In genomic region chr4:86574939-86575282, GRCm38 (mm10) we compare ENCODE assay signal across 8 mouse cellular contexts. TPM values are rescaled to one million over a fixed set of nuclear protein-coding genes. Genes with fewer than 3 reads are reported as not detected.
DNase-seq lines count a peak whose midpoint lies in the region; ATAC-seq and TF ChIP-seq lines count a peak whose summit lies in the region.

No protein-coding gene starts in this region.

- peaks cover 15% of the 10 kb centered on the region for H3K4me1 ChIP-seq in kidney, adult 2 months (ENCODE audit: control insufficient read depth, insufficient read depth, low read length)

- H3K27me3 ChIP-seq in kidney, adult 2 months (replicated peaks; ENCODE audit: control insufficient read depth, insufficient read depth, low read length), result no peaks in the 10 kb centered on the region

- peak overlapping the region; percentile 68 for H3K27ac ChIP-seq in kidney, adult 2 months (ENCODE audit: insufficient read depth, low read depth, low read length)
- H3K27ac ChIP-seq in macrophage, result peak overlapping the region; percentile 87

- no peak for TF ChIP-seq CTCF in kidney, adult 2 months (conservative IDR thresholded peaks at IDR 0.05; ENCODE audit: insufficient read depth, insufficient read length, low read depth, low read length)

- H3K36me3 ChIP-seq in kidney, adult 2 months (ENCODE audit: control insufficient read depth, insufficient read depth, low read length), result no peaks in the 10 kb centered on the region
- no peaks in the 10 kb centered on the region for H3K36me3 ChIP-seq in macrophage (ENCODE audit: inconsistent target)

- H3K79me2 ChIP-seq in macrophage (ENCODE audit: inconsistent target), result peaks cover 34% of the 10 kb centered on the region

- ATAC-seq in granulocyte monocyte progenitor cell, adult 5-6 weeks (replicated peaks; ENCODE audit: poor library complexity, severe bottlenecking), result 0 out of 2 replicates have a peak, but pooled peaks have one; percentile 4

- WGBS in kidney, adult 2 months, result 11% methylated on average over 6 of the region's 6 CpGs
- WGBS in macrophage (ENCODE audit: missing documents), result 24% methylated on average over 6 of the region's 6 CpGs

- DNase-seq in kidney, adult 2 months, result no peak
- no peak for DNase-seq in kidney, postnatal 4 days
- DNase-seq in MN1 (ENCODE audit: low spot score), result peak; percentile 49
- DNase-seq in adrenal gland, postnatal 10 days, result no peak
- DNase-seq in natural killer cell, adult 2 months (ENCODE audit: low spot score in 2 of 2), result no peak
- DNase-seq in gastrocnemius, postnatal 10 days, result no peak

- H3K4me3 ChIP-seq in kidney, adult 2 months (ENCODE audit: insufficient read depth, low read depth, low read length), result peak overlapping the region; percentile 80
- peak overlapping the region; percentile 85 for H3K4me3 ChIP-seq in macrophage (ENCODE audit: inconsistent target)

- no peak for TF ChIP-seq POLR2A in kidney, adult 2 months (IDR thresholded peaks at IDR 0.05; ENCODE audit: low read depth, low read length)

RNA-seq across cellular contexts. Expression of gene Rraga, which starts 0.6 kb away (rescaled TPM):
- 34.0 and 36.0 TPM in 2 replicates for polyA plus RNA-seq in kidney, adult 2 months (2012; rRNA removed)
- total RNA-seq in granulocyte monocyte progenitor cell, adult 5-6 weeks (2014; fragmentation: Nextera tagmentation), result 11.2 and 16.4 TPM in 2 replicates
- total RNA-seq in granulocyte monocyte progenitor cell, adult 5-6 weeks (2017), result 9.5 and 11.8 TPM in 2 replicates
- 10 to 100 TPM in 9 of 26 experiments, 1 to 10 TPM in 17; 5.5 to 20.8 (median 9.2) TPM for total RNA-seq in macrophage (2018; cell fraction: chromatin; rRNA removed)
- 10 to 100 TPM; 35.6 to 62.7 (median 48.0) TPM for total RNA-seq in macrophage (2018; cell fraction: cytosol; rRNA removed)
- total RNA-seq in macrophage (2018; cell fraction: nucleus; rRNA removed), result 10 to 100 TPM; 13.4 to 39.6 (median 27.9) TPM
- polyA plus RNA-seq in macrophage (2018), result 62.8 to 81.5 TPM (median 63.2 TPM) in 3 replicates
- total RNA-seq in adrenal gland, postnatal 10 days (2021), result 10 to 100 TPM; 83.4 to 84.7 TPM
- total RNA-seq in gastrocnemius, postnatal 10 days (2021), result 10 to 100 TPM; 54.1 to 55.2 TPM

RNA-seq across cellular contexts. Expression of gene Saxo1, which starts 16.8 kb away (rescaled TPM):
- 0.05 TPM in 1 of 2 replicates, not detected in the other for polyA plus RNA-seq in kidney, adult 2 months (2012; rRNA removed)
- total RNA-seq in granulocyte monocyte progenitor cell, adult 5-6 weeks (2014; fragmentation: Nextera tagmentation), result not detected in 2 replicates
- total RNA-seq in granulocyte monocyte progenitor cell, adult 5-6 weeks (2017), result not detected in 2 replicates
- not detected for total RNA-seq in macrophage (2018; cell fraction: chromatin; rRNA removed)
- not detected for total RNA-seq in macrophage (2018; cell fraction: cytosol; rRNA removed)
- not detected for total RNA-seq in macrophage (2018; cell fraction: nucleus; rRNA removed)
- polyA plus RNA-seq in macrophage (2018), result not detected in 3 replicates
- not detected for total RNA-seq in adrenal gland, postnatal 10 days (2021)
- not detected for total RNA-seq in gastrocnemius, postnatal 10 days (2021)

RNA-seq across cellular contexts. Expression of gene Haus6, which starts 36.9 kb away (rescaled TPM):
- polyA plus RNA-seq in kidney, adult 2 months (2012; rRNA removed), result 2.8 and 3.2 TPM in 2 replicates
- 22.5 and 23.3 TPM in 2 replicates for total RNA-seq in granulocyte monocyte progenitor cell, adult 5-6 weeks (2014; fragmentation: Nextera tagmentation)
- total RNA-seq in granulocyte monocyte progenitor cell, adult 5-6 weeks (2017), result 28.9 and 32.2 TPM in 2 replicates
- 10 to 100 TPM in 13 of 26 experiments, 1 to 10 TPM in 13; 1.7 to 26.4 (median 9.8) TPM for total RNA-seq in macrophage (2018; cell fraction: chromatin; rRNA removed)
- 1 to 10 TPM; 2.1 to 5.2 (median 3.9) TPM for total RNA-seq in macrophage (2018; cell fraction: cytosol; rRNA removed)
- total RNA-seq in macrophage (2018; cell fraction: nucleus; rRNA removed), result 10 to 100 TPM in 7 of 26 experiments, 1 to 10 TPM in 19; 2.3 to 28.5 (median 6.4) TPM
- polyA plus RNA-seq in macrophage (2018), result 2.5 to 7.6 TPM (median 3.5 TPM) in 3 replicates
- 10 to 100 TPM in 1 of 2 experiments, 1 to 10 TPM in 1; 9.2 to 14.5 TPM for total RNA-seq in adrenal gland, postnatal 10 days (2021)
- 1 to 10 TPM; 5.7 to 6.9 TPM for total RNA-seq in gastrocnemius, postnatal 10 days (2021)
